Mouse (Mus musculus) embryonic facial prominence, embryonic 15.5 days (tissue): Measurements from ENCODE around the gene Cckbr. TPM values are rescaled to one million over a fixed set of nuclear protein-coding genes. Genes with fewer than 3 reads are reported as not detected.

ENCODE experiments used
- ATAC-seq: fragments of 200-750 bp; cut with Nextera tagmentation; 2 replicates; pipeline ENCODE4 v1.8.0; 2017; ENCODE audit warnings: low read depth, moderate TSS enrichment; ENCODE audit not compliant: insufficient number of reproducible peaks, low FRiP score, low TSS enrichment
- H3K27ac ChIP-seq: fragments of 300-500 bp; sonication (generic); replicated peaks from 2 replicates; pipeline ENCODE4 v1.5.1; 2015; ENCODE audit warnings: mild to moderate bottlenecking, inconsistent platforms
- H3K27me3 ChIP-seq: fragments of 300-500 bp; sonication (generic); 2 replicates; pipeline ENCODE4 v1.6.1; 2015; ENCODE audit warnings: inconsistent platforms
- H3K36me3 ChIP-seq: fragments of 300-500 bp; sonication (generic); 2 replicates; pipeline ENCODE4 v1.6.1; 2015; ENCODE audit warnings: mild to moderate bottlenecking, inconsistent platforms
- H3K4me1 ChIP-seq: fragments of 300-500 bp; sonication (generic); 2 replicates; pipeline ENCODE4 v1.6.1; 2015; ENCODE audit warnings: inconsistent platforms
- H3K4me2 ChIP-seq: fragments of 300-500 bp; sonication (generic); replicated peaks from 2 replicates; pipeline ENCODE4 v1.6.1; 2015; ENCODE audit warnings: mild to moderate bottlenecking, inconsistent platforms
- H3K4me3 ChIP-seq: fragments of 300-500 bp; sonication (generic); replicated peaks from 2 replicates; pipeline ENCODE4 v1.5.1; 2015; ENCODE audit warnings: mild to moderate bottlenecking, inconsistent platforms
- H3K9ac ChIP-seq: fragments of 300-500 bp; sonication (generic); 2 replicates; pipeline ENCODE4 v1.6.1; 2015; ENCODE audit warnings: inconsistent platforms
- H3K9me3 ChIP-seq: fragments of 300-500 bp; sonication (generic); replicated peaks from 2 replicates; pipeline ENCODE4 v1.6.1; 2016; ENCODE audit warnings: inconsistent platforms
- WGBS: fragments of 180-500 bp; shearing (Covaris S2); methylation state at CpG from one replicate; pipeline ENCODE4 v1.1.7; 2015; 5-methylcytosine and 5-hydroxymethylcytosine counted together
- polyA plus RNA-seq: library from polyadenylated mRNA; unstranded; fragments of >200 nt; fragmentation: Nextera tagmentation; extraction: Ambion mirVana; gene quantifications from 2 replicates; pipeline ENCODE4 v1.2.1, GENCODE M21; 2015

Gene Cckbr
- polyA plus RNA-seq, 1 experiment from 2014 or later: 0.48 TPM

GRCm38 (mm10) chr7:105520201-105520600 lies 94.7 kb downstream of the Cckbr start:
- H3K4me3 ChIP-seq: no peak overlapping the region

More at GRCm38 (mm10) chr7:105520201-105520600, 94.7 kb downstream of the Cckbr start:
- Histone ChIP-seq H3K4me1 (peaks cover 8% of the 10 kb centered on the region), H3K9me3 (no peaks in the 10 kb centered on the region), H3K27me3 (no peaks in the 10 kb centered on the region), H3K36me3 (no peaks in the 10 kb centered on the region), H3K27ac (no peak overlapping the region), H3K4me2 (no peak overlapping the region), H3K9ac (no peak overlapping the region)
- WGBS: 15% methylated on average over 6 of the region's 6 CpGs
- no peak for ATAC-seq

Other genes starting within 250 kb of the Cckbr start
- gene Olfr685, start 239.7 kb upstream of the Cckbr start, polyA plus RNA-seq: 0.25 and 0.27 TPM in 2 replicates
- 0.09 TPM in 1 of 2 replicates, not detected in the other for gene Olfr686, start 218.2 kb upstream of the Cckbr start, polyA plus RNA-seq
- gene Olfr688, start 137.6 kb upstream of the Cckbr start, polyA plus RNA-seq: 0.17 TPM in 1 of 2 replicates, not detected in the other
- 0.20 and 0.53 TPM in 2 replicates for gene Olfr689, start 114.6 kb upstream of the Cckbr start, polyA plus RNA-seq
- 0.13 and 0.24 TPM in 2 replicates for gene Olfr690, start 91.6 kb upstream of the Cckbr start, polyA plus RNA-seq
- 0.33 and 0.41 TPM in 2 replicates for gene Olfr691, start 83.5 kb upstream of the Cckbr start, polyA plus RNA-seq
- 0.33 and 0.39 TPM in 2 replicates for gene Olfr692, start 57.5 kb upstream of the Cckbr start, polyA plus RNA-seq
- gene Gm5901, start 50.7 kb upstream of the Cckbr start, polyA plus RNA-seq: not detected in 2 replicates
- gene Fam160a2, start 25.7 kb upstream of the Cckbr start, polyA plus RNA-seq: 41.3 and 44.0 TPM in 2 replicates
- gene Cnga4, start 21.2 kb upstream of the Cckbr start, polyA plus RNA-seq: 0.51 and 0.87 TPM in 2 replicates
- 150 and 156 TPM in 2 replicates for gene Cavin3, start 56.6 kb downstream of the Cckbr start, polyA plus RNA-seq
- 54.6 and 58.9 TPM in 2 replicates for gene Smpd1, start 128.6 kb downstream of the Cckbr start, polyA plus RNA-seq
- gene Apbb1, start 155.9 kb downstream of the Cckbr start, polyA plus RNA-seq: 53.1 and 63.4 TPM in 2 replicates
- gene Hpx, start 174.4 kb downstream of the Cckbr start, polyA plus RNA-seq: 0.32 and 0.33 TPM in 2 replicates
- 45.2 and 48.1 TPM in 2 replicates for gene Trim3, start 207.8 kb downstream of the Cckbr start, polyA plus RNA-seq
- 204 and 209 TPM in 2 replicates for gene Timm10b, start 214.3 kb downstream of the Cckbr start, polyA plus RNA-seq
- 96.7 and 97.7 TPM in 2 replicates for gene Arfip2, start 214.7 kb downstream of the Cckbr start, polyA plus RNA-seq
- gene Gm45799, start 214.8 kb downstream of the Cckbr start, polyA plus RNA-seq: 30.0 and 33.1 TPM in 2 replicates
- gene Dnhd1, start 225.1 kb downstream of the Cckbr start, polyA plus RNA-seq: 1.1 and 2.8 TPM in 2 replicates